Mouse (Mus musculus) cerebellum, adult 8-10 months (tissue): ENCODE results near the gene Smpd1.

Source experiments
- DNase-seq: peaks from one replicate; pipeline ENCODE4 v3.0.0; 2022

Smpd1 gene

DNA sequence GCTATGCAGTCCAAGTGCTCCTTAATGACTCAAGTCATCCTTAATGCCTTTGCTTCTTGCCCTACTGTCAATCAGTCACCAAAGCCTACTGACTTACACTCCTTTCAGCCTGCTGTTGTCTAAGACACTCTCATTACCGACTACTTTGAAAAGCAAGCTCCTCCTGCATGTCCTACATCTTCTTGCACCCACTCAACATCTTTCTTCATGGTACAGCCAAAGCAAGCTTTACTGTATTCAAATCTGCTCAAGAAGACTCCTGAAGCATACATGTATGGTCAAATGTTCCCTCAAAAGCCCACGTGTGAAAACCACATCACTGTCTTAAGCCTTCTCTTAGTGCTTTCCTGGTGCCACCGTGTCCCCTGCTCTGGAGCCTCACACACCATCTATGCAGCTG, 9.2 kb downstream of the Smpd1 start:
- peak; percentile 3 for DNase-seq

DNA sequence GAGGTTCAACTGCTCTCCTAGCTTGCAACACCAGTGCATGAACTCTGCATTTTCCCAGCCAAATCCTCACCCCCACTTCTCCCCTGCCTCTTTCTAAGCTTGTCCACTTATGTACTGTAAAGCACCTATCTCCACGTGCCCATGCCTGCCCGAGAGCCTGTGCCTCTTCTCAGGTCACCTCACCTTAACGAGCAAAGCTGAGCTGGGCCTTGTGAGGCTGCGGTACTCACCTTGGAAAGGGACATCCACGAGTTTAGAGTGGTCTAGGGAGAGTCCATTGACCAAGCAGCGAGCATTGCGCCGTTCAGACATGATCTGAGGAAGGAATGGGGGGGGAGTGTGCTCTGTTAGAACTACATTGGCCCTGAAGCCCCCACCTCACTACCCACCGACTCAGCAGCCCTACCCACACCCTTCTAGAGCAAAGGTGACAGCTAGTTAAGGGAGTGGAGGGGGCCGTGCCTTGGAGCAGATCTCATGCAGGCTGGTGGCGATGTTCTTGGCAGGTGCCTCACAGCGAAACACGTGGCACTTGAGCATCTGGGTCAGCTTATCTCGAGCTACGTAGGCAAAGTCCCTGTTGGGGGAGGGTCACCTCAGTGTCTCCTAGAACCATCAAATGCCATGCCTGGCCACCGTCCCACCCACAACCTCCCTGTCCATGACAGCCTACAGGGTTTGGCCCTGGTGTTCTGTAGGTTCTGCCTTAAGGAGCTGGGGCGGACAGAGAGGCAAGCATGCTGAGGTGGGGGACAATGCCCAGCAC, 11.1 kb downstream of the Smpd1 start:
- DNase-seq: peak; percentile 32

DNA sequence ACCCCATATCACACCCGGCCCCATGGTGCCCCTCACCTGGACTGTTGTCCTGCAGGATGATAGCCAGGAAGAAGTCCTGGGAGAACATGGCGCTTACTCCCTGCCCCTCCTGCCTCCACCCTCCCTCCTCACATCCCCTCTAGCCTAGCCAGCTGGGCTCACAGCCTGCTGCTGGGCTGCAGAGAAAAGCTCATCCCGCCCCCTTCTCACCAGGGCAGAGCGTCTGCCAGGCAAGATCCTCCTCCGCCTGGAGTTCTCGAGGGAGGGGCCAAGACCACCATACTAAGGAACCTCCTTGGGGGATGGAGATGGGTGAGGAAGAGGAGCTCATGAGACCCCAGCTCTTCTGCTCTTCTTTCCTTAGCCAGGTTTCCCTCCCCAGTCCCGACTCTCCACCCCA, 14.4 kb downstream of the Smpd1 start:
- DNase-seq: peak; percentile 64

DNA sequence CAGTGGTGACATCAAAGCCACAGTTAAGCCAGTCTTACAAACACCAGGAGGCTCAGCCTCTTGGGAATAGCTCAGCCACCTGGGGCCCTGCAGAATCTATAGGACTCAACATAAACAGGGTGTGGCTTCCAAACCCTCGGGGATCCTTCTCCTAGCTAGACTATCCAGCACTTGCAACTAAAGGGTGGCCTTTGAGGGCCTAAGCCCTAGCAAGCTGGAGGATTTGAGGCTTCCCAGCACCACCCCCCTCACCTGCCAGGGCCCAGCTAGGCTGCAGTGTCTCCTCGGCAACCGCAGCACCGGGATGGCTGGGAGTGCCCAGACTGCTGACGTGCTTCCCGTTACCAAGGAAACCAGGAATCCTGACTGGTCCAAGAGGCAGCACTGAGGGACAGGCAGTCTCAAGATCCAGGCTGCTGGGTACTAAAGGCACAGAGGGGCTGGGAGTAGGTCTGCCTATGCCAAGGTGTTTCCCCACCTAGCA, 14.9 kb downstream of the Smpd1 start:
- peak; percentile 85 for DNase-seq

DNA sequence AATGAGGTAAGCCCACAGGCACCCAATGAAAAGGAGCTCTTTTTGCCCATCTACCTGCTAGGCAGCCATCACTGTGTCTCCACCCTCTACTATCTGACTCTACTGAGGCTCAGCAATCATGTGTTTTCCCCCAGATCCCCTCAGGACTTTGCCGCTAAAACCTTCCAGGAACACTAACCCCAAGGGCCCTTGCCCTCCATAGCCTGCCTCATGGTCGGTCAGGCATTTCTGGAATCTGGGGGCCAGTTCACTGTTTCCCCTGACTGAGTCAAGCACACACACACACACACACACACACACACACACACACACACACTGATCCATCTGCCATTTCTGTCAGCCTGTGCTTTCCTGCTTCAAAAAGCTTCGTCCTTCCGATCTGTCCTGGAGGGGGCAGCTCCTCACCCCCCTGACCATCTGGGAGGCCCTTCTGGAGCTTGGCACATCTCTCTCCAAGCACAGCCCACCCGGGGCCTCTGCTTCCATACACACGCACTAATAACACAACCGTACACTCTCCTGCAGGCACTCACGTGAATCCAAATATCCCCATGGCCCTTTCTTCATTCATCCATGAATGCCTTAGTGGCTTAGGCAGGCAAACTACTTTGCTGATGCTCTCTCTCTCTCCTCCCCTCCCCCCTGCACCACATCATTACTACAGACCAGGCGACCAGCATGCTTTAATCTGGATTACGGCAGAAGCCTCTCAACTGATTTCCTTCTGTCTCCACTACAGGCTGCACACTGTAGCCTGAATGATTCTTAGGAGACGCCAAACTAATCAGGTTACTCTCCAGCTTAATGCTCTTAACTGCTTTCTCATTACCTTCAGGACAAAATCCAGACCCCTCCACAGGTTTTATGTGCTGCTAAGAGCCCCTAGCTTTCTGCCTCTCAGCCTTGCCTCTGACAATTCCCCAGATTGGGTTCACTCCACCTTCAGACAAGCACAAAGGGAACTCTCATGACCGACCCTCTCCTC, 15.6 kb downstream of the Smpd1 start:
- DNase-seq: peak; percentile 89

DNA sequence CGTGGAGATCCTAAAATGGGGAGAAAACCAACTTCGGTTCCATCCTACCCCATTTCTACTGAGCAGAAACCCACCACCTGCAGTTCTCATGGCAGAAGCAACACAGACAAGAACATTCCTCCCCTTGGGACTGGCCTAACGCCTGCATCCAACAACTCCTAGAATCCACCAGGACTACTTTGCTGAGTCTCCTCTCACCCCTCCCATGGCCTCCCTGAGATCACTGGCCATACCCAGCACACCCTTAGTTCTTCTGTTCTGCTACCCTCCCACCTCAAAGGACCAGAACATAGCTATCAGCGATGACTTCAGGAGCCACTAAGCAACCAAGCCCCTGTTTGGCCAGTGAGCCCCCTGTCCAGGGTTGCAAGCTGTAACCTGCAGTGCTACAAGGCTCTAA, 16.6 kb downstream of the Smpd1 start:
- peak; percentile 42 for DNase-seq

DNA sequence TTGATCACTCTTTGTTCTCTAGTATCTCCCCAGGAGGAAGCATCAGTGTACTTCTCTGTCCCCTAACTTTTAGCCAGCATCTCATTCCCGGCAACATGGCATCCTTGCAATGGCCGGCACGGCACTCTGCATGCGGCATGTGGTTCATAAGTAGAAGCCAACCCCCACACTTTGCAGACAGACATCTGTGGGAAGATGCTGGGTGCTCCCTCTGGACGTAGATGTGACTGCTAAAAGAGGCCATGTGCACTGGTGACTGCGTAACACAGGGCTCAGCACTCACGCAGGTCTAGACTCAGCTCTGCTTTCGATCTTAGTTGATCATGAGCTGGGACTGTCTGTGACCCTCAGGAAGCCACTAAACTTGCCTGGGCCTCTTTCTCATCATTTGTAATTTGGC, 18.8 kb downstream of the Smpd1 start:
- DNase-seq: no peak

DNA sequence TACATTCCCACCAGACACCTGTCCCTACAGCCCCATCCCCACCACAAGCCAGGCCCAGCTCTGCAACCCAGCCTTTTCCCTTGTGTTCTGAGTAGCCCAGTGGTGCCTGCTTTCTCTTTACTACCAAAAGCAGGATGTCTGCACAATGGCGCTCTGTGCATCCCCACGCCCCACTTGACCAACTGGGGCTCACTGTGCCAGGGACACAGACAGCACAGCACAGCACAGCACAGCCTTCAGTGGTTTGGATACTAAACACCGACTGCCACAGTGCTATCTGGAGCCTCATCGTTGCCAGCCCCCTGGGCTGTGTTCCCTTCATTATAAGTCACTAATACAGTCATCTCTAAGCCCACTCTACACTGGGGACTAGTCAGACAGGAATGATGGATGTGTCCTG, 20.4 kb downstream of the Smpd1 start:
- no peak for DNase-seq

DNA sequence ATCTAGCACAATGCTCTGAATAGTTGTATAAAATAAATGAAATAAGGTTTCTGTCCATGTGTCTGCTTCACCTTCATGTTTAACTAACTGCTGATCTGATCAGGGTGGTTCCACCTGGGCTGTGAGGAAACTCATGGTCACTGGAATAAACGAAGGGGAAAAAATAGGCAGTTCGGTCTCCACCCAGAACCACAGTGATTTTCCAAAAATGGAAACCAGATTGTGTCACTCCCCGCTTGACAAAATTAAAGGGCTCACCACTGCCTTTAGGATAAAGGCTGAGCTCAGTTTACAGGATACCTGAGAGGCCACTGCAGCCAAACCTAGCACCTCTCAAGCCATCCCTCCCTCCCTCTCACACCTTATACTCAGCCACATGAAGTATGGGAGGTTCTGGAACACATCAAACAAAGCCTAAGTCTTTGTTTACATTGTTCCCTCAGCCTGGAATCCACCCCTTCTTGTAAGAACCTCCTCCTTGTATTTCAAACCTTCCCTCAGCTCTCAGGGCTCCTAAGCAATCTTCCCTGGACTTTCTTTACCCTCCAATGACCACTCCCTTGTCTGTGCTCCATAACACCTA, 22.1 kb downstream of the Smpd1 start:
- no peak for DNase-seq

DNA sequence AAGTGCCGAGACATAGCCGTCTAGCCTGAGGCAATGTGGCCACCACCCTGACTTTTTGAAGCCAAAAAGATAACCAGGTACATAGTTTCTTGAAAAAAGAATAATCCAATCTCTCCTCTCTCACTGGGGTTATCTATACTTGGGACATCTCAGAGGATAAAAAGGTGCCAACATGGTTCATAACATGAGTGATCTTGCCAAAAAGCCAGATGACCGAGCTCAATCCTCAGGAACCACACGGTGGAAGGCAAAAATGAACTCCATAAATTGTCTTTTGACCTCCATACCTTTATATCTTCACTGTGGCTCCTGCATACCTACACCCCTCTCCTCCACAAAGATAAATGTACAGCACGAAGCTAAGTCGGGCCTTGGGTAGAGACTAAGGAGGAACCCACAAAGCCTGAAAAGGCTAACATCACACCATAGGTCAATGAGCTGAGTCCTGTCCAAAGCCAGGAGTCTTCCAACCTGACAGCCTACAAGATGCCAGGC, 23.3 kb downstream of the Smpd1 start:
- peak; percentile 33 for DNase-seq

GRCm38 (mm10) chr7:105578481-105578880, 24.3 kb downstream of the Smpd1 start:
- peak; percentile 36 for DNase-seq

DNA sequence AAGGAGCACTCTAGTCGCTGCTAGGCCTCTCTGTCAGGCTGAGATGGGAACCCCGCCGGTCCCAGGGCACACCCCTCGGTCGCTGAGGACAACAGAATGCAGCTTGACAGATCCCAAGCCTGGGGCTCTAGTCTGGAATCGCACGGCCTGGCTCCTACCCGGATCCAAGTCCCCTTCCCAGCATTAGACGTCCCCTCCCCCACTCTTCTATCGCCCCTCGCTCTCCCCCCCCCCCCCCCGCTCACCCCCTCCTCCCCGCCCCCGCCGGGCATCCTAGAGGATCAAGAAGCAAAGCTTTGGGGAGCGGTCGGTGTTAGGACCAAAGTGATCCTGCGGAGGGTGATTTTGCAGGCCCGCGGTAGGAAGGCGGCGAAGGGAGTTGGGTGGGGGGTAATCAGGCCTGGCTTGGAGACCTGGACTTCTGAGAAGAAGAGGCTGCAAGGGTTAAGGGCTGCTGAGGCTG, 26.5 kb downstream of the Smpd1 start:
- DNase-seq: peak; percentile 53

DNA sequence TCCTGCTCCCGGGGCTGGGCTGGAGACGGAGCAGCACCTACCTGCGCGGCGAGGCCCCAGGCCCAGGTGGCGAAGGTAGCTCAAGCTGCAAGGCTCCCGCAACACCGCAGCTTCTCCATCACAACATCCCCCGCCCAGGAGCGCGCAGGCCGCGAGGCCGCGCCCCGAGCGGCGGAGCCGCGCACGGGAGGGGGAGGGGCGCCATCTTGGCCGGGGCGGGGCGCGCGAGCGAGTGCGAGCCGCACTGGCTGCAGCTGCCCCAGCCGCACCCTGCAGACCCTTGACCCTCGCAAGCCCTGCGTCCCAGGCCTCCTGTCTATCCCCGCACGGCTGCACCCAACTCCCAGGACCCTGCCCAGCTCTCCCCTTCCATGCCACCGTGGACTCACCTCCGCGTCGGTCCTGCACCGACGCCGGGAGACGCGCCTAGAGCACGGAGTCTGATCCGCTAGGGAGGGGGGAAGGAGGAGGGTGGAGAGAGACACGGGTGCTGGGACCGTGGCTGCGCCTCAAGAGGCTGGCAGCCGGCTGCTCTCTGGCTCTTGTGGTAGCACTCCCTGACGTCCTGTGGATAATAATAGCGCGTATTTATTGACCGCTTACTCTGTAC, 27.0 kb downstream of the Smpd1 start, which contains the start of gene Apbb1:
TSS of gene Apbb1 (minus strand) at position 560 of the 610 bp plus-strand sequence.
- peak; percentile 89 for DNase-seq

DNA sequence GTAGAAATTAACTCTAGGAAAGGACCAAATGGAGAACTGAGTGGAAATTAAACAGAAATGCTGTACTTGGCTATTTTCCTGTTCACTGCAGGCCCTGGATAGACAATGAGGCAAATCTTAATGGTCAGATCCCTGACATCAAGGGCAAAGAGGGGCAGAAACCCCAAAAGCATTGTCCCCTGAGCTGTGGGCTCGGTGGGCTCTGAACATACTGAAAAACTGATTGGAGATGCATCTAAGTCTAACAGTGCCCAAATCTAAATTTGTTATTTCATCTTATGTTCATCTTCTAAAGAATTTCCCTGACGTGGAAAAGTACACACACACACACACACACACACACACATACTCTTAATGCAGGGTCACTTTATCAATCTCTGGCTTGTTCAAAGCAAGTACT, 27.8 kb downstream of the Smpd1 start:
- peak; percentile 23 for DNase-seq

DNA sequence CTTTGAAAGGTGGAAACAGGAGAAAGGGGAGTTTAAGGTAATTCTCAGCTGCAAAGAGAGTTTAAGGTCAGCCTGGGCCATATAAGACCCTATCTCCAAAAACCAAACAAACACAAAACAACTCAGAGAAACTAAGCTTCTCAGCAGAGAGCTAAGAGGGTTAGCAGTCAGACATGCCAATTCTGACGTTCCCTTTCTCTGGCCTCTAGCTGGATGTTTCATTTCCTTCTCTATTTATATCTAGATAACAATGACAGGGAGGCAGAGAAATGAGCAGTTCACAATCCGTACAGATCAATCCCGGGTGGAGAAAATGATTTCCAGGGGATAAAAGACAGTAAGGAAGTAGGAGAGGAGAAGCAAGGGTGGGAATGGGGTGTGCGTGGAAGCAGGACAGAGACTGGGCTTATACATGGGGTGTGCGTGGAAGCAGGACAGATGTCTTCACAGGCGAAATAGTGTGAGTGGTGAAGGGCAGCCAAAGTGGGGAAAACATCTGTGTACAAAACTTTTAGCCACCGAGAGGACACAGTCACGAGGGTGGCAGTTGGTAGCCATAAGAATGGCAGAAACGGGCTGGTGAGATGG, 34.3 kb downstream of the Smpd1 start:
- DNase-seq: no peak

GRCm38 (mm10) chr7:105590097-105590496, 35.9 kb downstream of the Smpd1 start:
- DNase-seq: no peak

DNA sequence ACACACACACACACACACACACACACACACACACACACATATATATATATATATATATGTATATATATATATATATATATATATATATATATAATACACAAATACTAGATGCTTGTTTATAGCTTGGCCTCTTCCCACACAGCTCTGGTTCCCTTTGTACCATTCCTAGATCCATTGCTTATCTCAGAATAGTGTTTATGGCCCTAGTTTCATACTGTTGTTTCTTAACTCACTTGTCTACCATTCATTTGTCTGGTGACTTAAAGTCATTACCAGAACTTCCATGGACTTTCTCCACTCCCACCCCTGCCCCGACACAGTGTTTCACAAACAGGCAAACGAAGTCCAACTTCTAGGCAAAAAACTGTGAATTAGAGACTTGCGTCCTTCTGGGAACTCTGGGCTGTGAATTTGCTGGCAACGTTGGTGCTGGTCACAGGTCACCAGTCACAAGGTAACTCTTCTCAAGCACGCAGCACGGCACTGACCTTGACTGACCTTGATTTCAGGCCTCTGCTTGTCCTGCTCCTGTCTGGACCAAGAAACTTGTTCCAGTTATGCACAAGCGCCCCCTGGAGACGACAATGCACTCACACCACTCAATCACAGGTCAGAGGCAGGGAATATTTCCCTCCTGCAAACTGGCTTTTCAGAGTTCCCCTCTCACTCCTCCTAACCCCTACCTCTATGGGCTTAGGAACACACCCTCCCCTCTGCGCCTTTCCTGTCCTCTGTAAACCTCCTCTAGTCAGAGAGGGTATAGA, 48.9 kb downstream of the Smpd1 start:
- DNase-seq: peak; percentile 79
